Mouse (Mus musculus): ENCODE measurements around the gene Isyna1.
"Not testable (repeated sequence)": the region's sequence is repeated elsewhere in the genome, so short reads cannot be mapped to it uniquely, and the experiment has no call there.

Isyna1 gene

GRCm38 (mm10) chr8:70574915-70575314 lies 19.3 kb upstream of the Isyna1 start:
- no peak for DNase-seq (ENCODE audit: low spot score)

- no peak for DNase-seq (ENCODE audit: low spot score)
These were observed 17.0 kb upstream of the Isyna1 start for GRCm38 (mm10) chr8:70577207-70577606.

DNA sequence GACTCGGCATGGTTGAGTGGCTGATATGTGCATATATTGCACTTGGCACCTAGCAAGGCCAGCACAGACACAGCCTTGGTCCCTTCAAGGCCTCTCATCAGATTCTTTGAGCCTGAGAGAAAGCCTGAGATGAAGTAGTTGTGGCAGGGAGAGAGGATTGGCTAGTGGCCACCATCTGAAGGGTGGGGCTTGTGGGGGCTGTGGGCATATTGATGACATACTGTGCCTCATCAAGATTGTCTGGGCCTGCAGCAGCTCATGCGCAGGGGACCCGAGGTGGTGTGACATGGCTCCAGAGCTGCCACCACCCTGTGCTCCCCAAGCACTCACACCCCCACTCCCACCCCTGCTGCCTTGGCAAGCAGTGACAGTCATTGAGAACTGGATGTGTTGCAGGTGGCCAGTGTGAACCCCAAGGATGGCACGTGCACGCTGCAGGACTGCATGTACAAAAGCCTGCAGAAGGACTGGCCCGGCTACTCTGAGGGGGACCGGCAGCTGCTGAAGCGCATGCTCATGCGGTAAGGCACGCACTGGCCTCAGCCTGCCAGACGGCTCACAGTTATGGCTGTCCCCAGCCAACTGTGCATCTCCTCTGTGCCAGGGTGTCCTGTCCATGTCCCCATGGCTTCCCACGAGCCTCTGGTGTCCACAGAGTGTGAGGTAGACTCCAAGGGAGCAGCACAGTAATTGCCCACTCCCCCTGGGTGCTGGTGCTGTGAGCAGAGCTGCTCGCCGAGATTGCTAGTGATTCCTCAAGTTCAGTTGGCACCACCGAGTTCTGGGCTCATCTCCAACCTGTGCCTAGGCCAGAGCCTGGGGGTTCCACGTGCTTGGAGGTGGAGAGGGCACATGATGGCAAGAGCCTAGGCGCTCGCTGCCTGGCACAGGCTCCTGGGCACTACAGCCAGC lies 10.4 kb upstream of the Isyna1 start:
- DNase-seq (ENCODE audit: low spot score) = no peak

GRCm38 (mm10) chr8:70584606-70585257 lies 9.4 kb upstream of the Isyna1 start:
- DNase-seq (ENCODE audit: low spot score) = no peak

DNA sequence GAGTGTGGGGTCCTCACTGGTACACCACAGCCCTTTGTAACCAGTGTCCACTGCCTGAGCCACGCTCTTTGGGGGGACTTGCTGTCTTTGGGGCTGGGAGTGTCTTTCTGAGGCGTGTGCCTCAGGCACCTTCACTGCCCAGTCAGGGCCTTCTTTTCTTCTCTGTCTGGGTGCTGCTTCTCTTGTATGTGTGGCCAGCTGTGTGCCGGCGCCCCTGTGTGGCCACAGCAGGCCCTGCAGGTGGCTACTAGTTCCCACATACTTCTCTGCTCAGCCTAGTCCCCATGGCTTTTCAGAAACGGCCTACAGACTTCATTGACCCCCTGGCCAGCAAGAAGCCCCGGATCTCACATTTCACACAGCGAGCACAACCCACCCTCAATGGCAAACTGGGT lies 8.9 kb upstream of the Isyna1 start:
- DNase-seq (ENCODE audit: low spot score) = no peak

DNA sequence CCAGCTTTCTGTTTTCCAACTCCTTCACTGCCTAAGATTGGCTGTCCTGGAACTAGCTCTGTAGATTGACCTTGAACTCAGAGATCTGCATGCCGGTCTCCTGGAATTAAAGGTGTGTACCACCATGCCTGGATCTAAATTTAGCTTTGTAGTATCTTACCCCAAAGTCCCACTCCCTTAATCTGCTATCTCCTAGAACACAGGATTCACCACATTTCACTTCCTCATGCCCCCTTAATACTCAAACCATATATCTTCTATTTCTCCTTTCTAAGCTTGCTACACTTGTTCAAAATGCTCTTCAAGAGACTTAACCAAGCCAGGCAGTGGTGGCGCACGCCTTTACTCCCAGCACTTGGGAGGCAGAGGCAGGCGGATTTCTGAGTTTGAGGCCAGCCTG lies 6.2 kb upstream of the Isyna1 start:
- not testable (repeated sequence) for DNase-seq (ENCODE audit: low spot score)

DNA sequence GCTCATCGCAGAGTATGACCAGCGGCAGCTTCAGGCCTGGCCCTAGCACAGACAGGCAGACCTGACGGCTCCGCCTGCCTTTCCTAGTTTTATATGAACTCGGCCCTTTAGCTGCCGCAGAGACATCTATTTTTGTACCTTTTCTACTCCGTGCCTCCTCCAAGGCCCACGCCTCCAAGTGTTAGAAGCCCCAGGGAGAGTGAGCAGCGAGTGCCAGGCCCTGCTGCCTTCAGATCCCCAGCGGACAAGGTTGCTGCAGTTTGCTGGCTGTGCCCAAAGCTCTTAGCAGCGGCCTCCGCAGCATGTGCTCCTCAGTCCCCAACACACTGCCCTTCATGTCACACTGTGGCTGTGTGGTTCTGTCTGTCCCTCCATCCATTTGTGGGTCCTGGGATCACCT lies 2.6 kb upstream of the Isyna1 start:
- no peak for DNase-seq (ENCODE audit: low spot score)

DNA sequence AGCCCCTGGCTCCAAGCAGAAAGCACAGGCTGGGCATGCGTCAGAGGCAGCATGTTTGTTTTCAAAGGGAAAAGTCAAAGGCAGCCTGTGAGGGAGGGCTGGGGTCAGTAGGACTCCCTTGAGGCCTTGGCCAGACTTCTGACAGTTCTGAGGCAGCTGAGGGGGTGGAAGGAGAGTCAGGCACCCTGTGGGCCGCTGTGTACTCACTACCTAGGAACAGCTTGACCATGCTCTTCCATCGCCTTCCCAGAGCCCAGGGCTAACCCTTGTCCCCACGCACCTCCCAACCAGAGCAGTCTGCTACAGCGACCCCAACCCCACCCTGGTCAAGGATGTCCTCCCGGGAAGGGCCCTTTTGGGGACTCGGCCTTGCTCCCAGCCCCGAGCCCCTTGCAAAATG lies 1.0 kb upstream of the Isyna1 start:
- no peak for DNase-seq (ENCODE audit: low spot score)

DNA sequence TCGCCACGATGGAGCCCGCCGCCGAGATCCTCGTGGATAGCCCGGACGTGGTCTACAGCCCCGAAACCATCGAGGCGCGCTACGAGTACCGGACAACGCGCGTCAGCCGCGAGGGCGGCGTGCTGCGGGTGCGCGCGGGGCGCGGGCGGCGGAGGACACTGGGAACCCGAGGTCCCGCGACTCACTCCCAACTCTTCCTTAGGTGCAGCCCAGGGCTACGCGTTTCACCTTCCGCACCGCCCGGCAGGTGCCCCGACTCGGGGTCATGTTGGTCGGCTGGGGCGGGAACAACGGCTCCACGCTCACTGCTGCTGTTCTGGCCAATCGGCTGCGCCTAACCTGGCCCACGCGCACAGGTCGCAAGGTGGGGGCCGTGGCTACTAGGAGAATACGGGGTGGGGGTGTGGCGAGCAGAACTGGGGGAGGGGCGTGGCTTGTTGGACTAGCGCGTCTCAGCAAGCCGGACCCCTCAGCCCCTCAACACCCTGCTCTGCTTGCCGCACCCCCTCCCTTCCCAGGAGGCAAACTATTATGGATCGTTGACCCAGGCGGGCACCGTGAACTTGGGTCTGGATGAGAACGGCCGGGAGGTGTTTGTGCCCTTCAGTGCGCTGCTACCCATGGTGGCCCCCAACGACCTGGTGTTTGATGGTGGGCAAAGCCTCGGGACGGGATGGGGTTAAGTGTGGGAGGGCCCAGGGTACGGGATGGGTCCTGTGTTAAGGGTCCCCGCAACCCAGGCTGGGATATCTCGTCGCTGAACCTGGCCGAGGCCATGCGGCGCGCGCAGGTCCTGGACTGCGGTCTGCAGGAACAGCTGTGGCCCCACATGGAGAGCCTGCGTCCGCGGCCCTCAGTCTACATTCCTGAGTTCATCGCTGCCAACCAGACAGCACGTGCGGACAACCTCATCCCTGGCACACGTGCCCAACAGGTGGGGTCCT lies 720 bp downstream of the Isyna1 start:
- DNase-seq (ENCODE audit: low spot score) = no peak

- no peak for DNase-seq (ENCODE audit: low spot score)
These were observed 1.6 kb downstream of the Isyna1 start for GRCm38 (mm10) chr8:70595811-70596210.

DNA sequence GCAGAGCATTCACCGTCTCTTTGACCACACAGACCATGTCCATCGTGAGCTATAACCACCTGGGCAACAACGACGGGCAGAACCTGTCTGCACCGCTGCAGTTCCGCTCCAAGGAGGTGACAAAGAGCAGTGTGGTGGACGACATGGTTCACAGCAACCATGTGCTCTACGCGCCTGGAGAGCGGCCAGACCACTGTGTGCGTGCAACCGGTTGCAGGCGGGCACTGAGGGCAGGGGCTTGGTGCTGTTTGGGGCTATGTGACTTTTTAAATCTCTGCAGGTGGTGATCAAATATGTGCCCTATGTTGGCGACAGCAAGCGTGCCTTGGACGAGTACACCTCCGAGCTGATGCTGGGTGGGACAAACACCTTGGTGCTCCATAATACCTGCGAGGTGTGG lies 2.0 kb downstream of the Isyna1 start:
- DNase-seq (ENCODE audit: low spot score) = no peak

- DNase-seq (ENCODE audit: low spot score) = no peak
These were observed 2.7 kb downstream of the Isyna1 start for GRCm38 (mm10) chr8:70596775-70597416.

- no peak for DNase-seq (ENCODE audit: low spot score)
These were observed 3.5 kb downstream of the Isyna1 start for GRCm38 (mm10) chr8:70597417-70598272.

GRCm38 (mm10) chr8:70598283-70598682 lies 4.1 kb downstream of the Isyna1 start:
- no peak for DNase-seq (ENCODE audit: low spot score)

DNA sequence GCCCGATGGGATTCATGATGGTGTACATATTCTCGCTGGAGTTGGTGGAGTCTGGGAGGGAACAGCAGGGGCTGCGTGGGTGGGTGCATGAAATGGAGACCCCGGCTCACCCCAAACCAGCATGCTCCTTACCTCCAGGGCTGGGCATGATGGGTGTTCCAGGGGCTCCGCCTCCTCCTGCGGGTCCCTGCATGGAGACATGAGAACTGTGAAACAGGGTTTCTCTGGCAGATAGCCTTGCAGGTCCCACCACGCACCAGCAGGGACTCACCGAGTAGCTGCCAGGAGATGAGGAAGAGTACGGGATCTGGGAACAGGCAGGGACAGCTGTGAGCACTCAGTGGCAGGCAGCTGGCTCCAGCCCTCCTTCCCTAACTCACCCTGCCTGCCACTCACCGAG lies 4.5 kb downstream of the Isyna1 start:
- DNase-seq (ENCODE audit: low spot score) = no peak

- no peak for DNase-seq (ENCODE audit: low spot score)
These were observed 5.5 kb downstream of the Isyna1 start for GRCm38 (mm10) chr8:70599507-70600290.

GRCm38 (mm10) chr8:70600473-70601270 lies 6.5 kb downstream of the Isyna1 start:
- DNase-seq (ENCODE audit: low spot score) = no peak

DNA sequence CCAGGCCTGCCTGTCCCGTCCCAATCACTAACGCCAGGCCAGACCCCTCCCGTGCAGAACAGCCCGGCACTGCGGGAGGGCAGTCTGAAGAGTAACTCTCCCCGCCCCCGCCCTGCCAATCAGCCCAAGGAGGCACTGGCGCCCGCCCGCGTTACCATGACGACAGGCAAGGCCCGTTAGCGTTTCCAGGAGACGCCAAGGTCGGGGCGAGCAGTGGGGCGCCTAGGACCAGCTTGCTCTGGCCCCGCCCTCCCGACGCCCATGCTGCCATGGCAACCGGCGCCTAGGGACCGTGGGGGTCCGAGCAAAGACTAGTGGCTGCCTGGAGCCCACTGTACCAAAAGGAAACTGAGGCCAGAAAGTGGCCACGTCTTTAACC lies 7.1 kb downstream of the Isyna1 start:
- no peak for DNase-seq (ENCODE audit: low spot score)

- DNase-seq (ENCODE audit: low spot score) = no peak
These were observed 8.1 kb downstream of the Isyna1 start for GRCm38 (mm10) chr8:70602139-70602811.
